17 mouse cellular contexts compared by ENCODE assay signal in the genomic region with DNA sequence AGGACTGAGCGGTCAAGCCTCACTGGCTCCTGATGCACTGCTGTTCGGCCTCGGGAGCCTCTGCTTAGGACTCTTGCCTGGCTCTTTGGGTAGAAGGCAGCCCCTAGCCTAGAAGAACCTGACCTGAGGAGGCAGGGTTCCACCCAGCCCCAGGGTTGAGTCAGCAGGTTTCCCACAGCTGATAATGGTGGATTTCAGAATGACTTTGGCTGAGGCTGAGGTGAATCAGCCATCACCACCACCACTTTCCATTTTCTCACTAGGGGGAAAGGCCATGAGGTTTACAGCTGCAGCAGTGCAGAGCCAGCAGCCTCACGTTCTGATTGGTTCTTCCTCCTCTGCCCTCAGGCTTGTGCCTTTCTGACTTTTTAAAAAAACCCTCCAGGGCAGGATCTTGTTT. TPM values are rescaled to one million over a fixed set of nuclear protein-coding genes. Genes with fewer than 3 reads are reported as not detected.
DNase-seq lines count a peak whose midpoint lies in the region; ATAC-seq and TF ChIP-seq lines count a peak whose summit lies in the region.
"Had no signal": no experiment of that assay in that cellular context is flagged by ENCODE, and none has a peak within 500 bp of the region (broad histone marks: within the 10 kb centered on the region; RNA-seq: fewer than 3 reads in every experiment).

No protein-coding gene starts in this region.

- TF ChIP-seq CTCF in C2C12 (IDR thresholded peaks at IDR 0.05; ENCODE audit: control insufficient read depth, insufficient read depth, insufficient read length) = no peak
- no peak for TF ChIP-seq CTCF in olfactory bulb, adult 2 months (IDR thresholded peaks at IDR 0.05; ENCODE audit: insufficient read depth, low read depth, low read length)

- ATAC-seq in liver, embryonic 11.5 days (replicated peaks; ENCODE audit: low FRiP score) = no peak
- no peak for ATAC-seq in hindbrain, embryonic 13.5 days (ENCODE audit: low FRiP score)

- H3K79me2 ChIP-seq in C2C12 (ENCODE audit: control insufficient read depth, insufficient read depth) = no peaks in the 10 kb centered on the region

- H3K4me2 ChIP-seq in liver, embryonic 11.5 days = no peak overlapping the region
- H3K4me2 ChIP-seq in hindbrain, embryonic 13.5 days = no peak overlapping the region
- H3K4me2 ChIP-seq: heart, embryonic 12.5 days; midbrain, embryonic 12.5 days had no signal

- H3ac ChIP-seq in C2C12 (ENCODE audit: control insufficient read depth, insufficient read length, low read depth) = no peak overlapping the region

- TF ChIP-seq POLR2A in olfactory bulb, adult 2 months (IDR thresholded peaks at IDR 0.05; ENCODE audit: insufficient read depth, low read depth, low read length) = no peak

- no peak overlapping the region for H3K27ac ChIP-seq in liver, embryonic 11.5 days (ENCODE audit: low read depth, low read length)
- peak overlapping the region; percentile 37; the same call in 1 of the 2 replicates for H3K27ac ChIP-seq in olfactory bulb, adult 2 months (ENCODE audit: insufficient read depth, low read depth, low read length)
- H3K27ac ChIP-seq in hindbrain, embryonic 13.5 days = no peak overlapping the region
- H3K27ac ChIP-seq: left cerebral cortex, adult 2 months; macrophage; midbrain, embryonic 12.5 days had no signal

- peak overlapping the region; percentile 14; the same call in 1 of the 2 replicates for H3K9ac ChIP-seq in liver, embryonic 11.5 days (ENCODE audit: low read depth, low read length)
- no peak overlapping the region for H3K9ac ChIP-seq in hindbrain, embryonic 13.5 days
- H3K9ac ChIP-seq: heart, embryonic 12.5 days; midbrain, embryonic 12.5 days had no signal

- no peak overlapping the region for H3K4me3 ChIP-seq in liver, embryonic 11.5 days (ENCODE audit: low read depth, low read length)
- no peak overlapping the region for H3K4me3 ChIP-seq in C2C12 (ENCODE audit: insufficient read depth, poor library complexity, severe bottlenecking)
- no peak overlapping the region for H3K4me3 ChIP-seq in olfactory bulb, adult 2 months (ENCODE audit: insufficient read depth, low read depth, low read length)
- no peak overlapping the region for H3K4me3 ChIP-seq in hindbrain, embryonic 13.5 days
- H3K4me3 ChIP-seq: heart, embryonic 12.5 days; left cerebral cortex, adult 2 months; midbrain, embryonic 12.5 days had no signal

- H3K36me3 ChIP-seq in liver, embryonic 11.5 days (ENCODE audit: control insufficient read depth, insufficient read depth, low read length) = no peaks in the 10 kb centered on the region
- H3K36me3 ChIP-seq in C2C12 (ENCODE audit: control insufficient read depth, insufficient read depth) = peaks cover 14% of the 10 kb centered on the region
- 0 out of 2 replicates have a peak, but pooled peaks cover 4% of the 10 kb centered on the region for H3K36me3 ChIP-seq in hindbrain, embryonic 13.5 days

- H3K9me3 ChIP-seq in liver, embryonic 11.5 days (ENCODE audit: control insufficient read depth, low read length) = no peaks in the 10 kb centered on the region
- H3K9me3 ChIP-seq in hindbrain, embryonic 13.5 days = no peaks in the 10 kb centered on the region
- H3K9me3 ChIP-seq: heart, embryonic 12.5 days; midbrain, embryonic 12.5 days had no signal

- 75% methylated on average over 4 of the region's 4 CpGs for WGBS in liver, embryonic 11.5 days
- 57% methylated on average over 4 of the region's 4 CpGs for WGBS in olfactory bulb, adult 2 months
- 55% methylated on average over 4 of the region's 4 CpGs for WGBS in hindbrain, embryonic 13.5 days

- H3K27me3 ChIP-seq in liver, embryonic 11.5 days (replicated peaks; ENCODE audit: control insufficient read depth, insufficient read depth, low read length) = no peaks in the 10 kb centered on the region; the same call in 1 of the 2 replicates
- H3K27me3 ChIP-seq in C2C12 (ENCODE audit: control insufficient read depth, insufficient read depth, insufficient read length) = no peaks in the 10 kb centered on the region
- H3K27me3 ChIP-seq in hindbrain, embryonic 13.5 days = no peaks in the 10 kb centered on the region
- H3K27me3 ChIP-seq: heart, embryonic 12.5 days; midbrain, embryonic 12.5 days had no signal

- H3K79me3 ChIP-seq in C2C12 (ENCODE audit: low read depth) = no peaks in the 10 kb centered on the region

- peaks cover 9% of the 10 kb centered on the region; the same call in 1 of the 2 replicates for H3K4me1 ChIP-seq in liver, embryonic 11.5 days (replicated peaks; ENCODE audit: control insufficient read depth, insufficient read depth, low read length)
- H3K4me1 ChIP-seq in olfactory bulb, adult 2 months (ENCODE audit: control insufficient read depth, insufficient read depth, low read length) = peaks cover 43% of the 10 kb centered on the region
- H3K4me1 ChIP-seq in hindbrain, embryonic 13.5 days (replicated peaks) = peaks cover 9% of the 10 kb centered on the region
- H3K4me1 ChIP-seq: midbrain, embryonic 12.5 days had no signal

- DNase-seq in liver, embryonic 11.5 days (ENCODE audit: low spot score) = no peak
- no peak for DNase-seq in liver
- peak; percentile 87 for DNase-seq in NIH3T3 (ENCODE audit: low read depth)
- DNase-seq in left cerebral cortex, adult 9 months (ENCODE audit: low spot score in 2 of 2) = no peak
- DNase-seq in B cell, adult 2 months = no peak
- DNase-seq: cerebellum, postnatal 25 days had no signal

TF ChIP-seq in C2C12, 6 proteins besides CTCF, POLR2A, EP300 and RAD21:
- peak; percentile 49 for TF ChIP-seq MAX (IDR thresholded peaks at IDR 0.05)
- no peak for TF ChIP-seq FOSL1 (IDR thresholded peaks at IDR 0.05; ENCODE audit: insufficient read depth, low read length, poor library complexity, severe bottlenecking)

RNA-seq across cellular contexts. Expression of a gene that starts 21.9 kb away (rescaled TPM):
- 6.6 and 6.8 TPM in 2 replicates for polyA plus RNA-seq in liver, embryonic 11.5 days (2014; fragmentation: Nextera tagmentation; extraction: Ambion mirVana)
- polyA plus RNA-seq in C2C12 (2012; fragmentation: generic; extraction: Trizol) = 25.3 TPM
- polyA plus RNA-seq in olfactory bulb, adult 2 months (2012; ENCODE audit: insufficient read depth, insufficient read length, low replicate concordance, missing spikeins) = 377 and 809 TPM in 2 replicates
- 3.2 and 4.7 TPM in 2 replicates for polyA plus RNA-seq in hindbrain, embryonic 13.5 days (2015; fragmentation: Nextera tagmentation; extraction: Ambion mirVana)

RNA-seq across cellular contexts. Expression of a gene that starts 29.1 kb away (rescaled TPM):
- 503 and 546 TPM in 2 replicates for polyA plus RNA-seq in liver, embryonic 11.5 days (2014; fragmentation: Nextera tagmentation; extraction: Ambion mirVana)
- 149 TPM for polyA plus RNA-seq in C2C12 (2012; fragmentation: generic; extraction: Trizol)
- 531 TPM in 1 of 2 replicates, not detected in the other for polyA plus RNA-seq in olfactory bulb, adult 2 months (2012; ENCODE audit: insufficient read depth, insufficient read length, low replicate concordance, missing spikeins)
- polyA plus RNA-seq in hindbrain, embryonic 13.5 days (2015; fragmentation: Nextera tagmentation; extraction: Ambion mirVana) = 1,097 and 1,103 TPM in 2 replicates

RNA-seq across cellular contexts. Expression of a gene that starts 47.1 kb away (rescaled TPM):
- not detected in 2 replicates for polyA plus RNA-seq in liver, embryonic 11.5 days (2014; fragmentation: Nextera tagmentation; extraction: Ambion mirVana)
- polyA plus RNA-seq in C2C12 (2012; fragmentation: generic; extraction: Trizol) = not detected
- polyA plus RNA-seq in olfactory bulb, adult 2 months (2012; ENCODE audit: insufficient read depth, insufficient read length, low replicate concordance, missing spikeins) = not detected in 2 replicates
- not detected in 2 replicates for polyA plus RNA-seq in hindbrain, embryonic 13.5 days (2015; fragmentation: Nextera tagmentation; extraction: Ambion mirVana)
- polyA plus RNA-seq: embryonic facial prominence, embryonic 11.5 days; gonadal fat pad, adult 2 months; heart, embryonic 12.5 days; kidney, embryonic 14.5 days; limb, embryonic 14.5 days; macrophage; midbrain, embryonic 12.5 days had no signal

Comparison
In these comparisons a context has a peak if more than half of its experiments do, and no peak if none do; other contexts are left out.
1. RNA of a gene that starts 21.9 kb away (polyA plus RNA-seq): 377 to 809 TPM in olfactory bulb, adult 2 months; 25.3 TPM in C2C12 (single experiment), 6.6 to 6.8 TPM in liver, embryonic 11.5 days and 3.2 to 4.7 TPM in hindbrain, embryonic 13.5 days; every median in the first group is over 10 times any median in the second.